Mouse (Mus musculus) small intestine, adult 2 months (tissue): ENCODE data around the gene Irf2. TPM values are rescaled to one million over a fixed set of nuclear protein-coding genes. Genes with fewer than 3 reads are reported as not detected.

Source experiments
- H3K27ac ChIP-seq: fragments of 200-500 bp; 2 replicates; pipeline ENCODE4 v1.5.1; 2012; ENCODE audit warnings: low read depth, low read length, control low read depth, inconsistent platforms; ENCODE audit not compliant: insufficient read depth
- H3K27me3 ChIP-seq: fragments of 200-500 bp; 2 replicates; pipeline ENCODE4 v1.6.1; 2012; ENCODE audit warnings: mild to moderate bottlenecking, moderate library complexity, low read length, inconsistent platforms; ENCODE audit not compliant: control insufficient read depth, insufficient read depth
- H3K36me3 ChIP-seq: fragments of 200-500 bp; 2 replicates; pipeline ENCODE4 v1.6.1; 2012; ENCODE audit warnings: mild to moderate bottlenecking, low read length, control low read depth, inconsistent platforms; ENCODE audit not compliant: control insufficient read depth, insufficient read depth
- H3K4me1 ChIP-seq: fragments of 200-500 bp; 2 replicates; pipeline ENCODE4 v1.6.1; 2012; ENCODE audit warnings: low read length, inconsistent platforms, mixed read lengths; ENCODE audit not compliant: control insufficient read depth, insufficient read depth, insufficient read length
- H3K4me3 ChIP-seq: fragments of 200-500 bp; 2 replicates; pipeline ENCODE4 v1.5.1; 2012; ENCODE audit warnings: low read depth, mild to moderate bottlenecking, control low read depth, inconsistent platforms, low read length, moderate library complexity
- CTCF ChIP-seq: fragments of 200-500 bp; IDR thresholded peaks from 2 replicates; pipeline ENCODE4 v1.5.1; 2012; ENCODE audit warnings: low read depth, mild to moderate bottlenecking, control low read depth, inconsistent platforms, low read length, moderate library complexity, mixed read lengths; ENCODE audit not compliant: insufficient replicate concordance, insufficient read length; ENCODE audit errors: extremely low read depth
- POLR2A ChIP-seq: fragments of 200-500 bp; IDR thresholded peaks from 2 replicates; pipeline ENCODE4 v1.6.1; 2012; ENCODE audit warnings: low read depth, mild to moderate bottlenecking, control low read depth, inconsistent platforms, low read length, moderate library complexity
- WGBS: fragments of 180-500 bp; shearing (Covaris S2); methylation state at CpG from one replicate; pipeline ENCODE4 v1.1.7; 2018; 5-methylcytosine and 5-hydroxymethylcytosine counted together
- polyA plus RNA-seq: library from polyadenylated mRNA; depleted of rRNA; stranded (reverse); fragments of >200 nt; gene quantifications from 2 replicates; pipeline ENCODE4 v1.2.3, GENCODE M21; 2012

The Irf2 gene
- polyA plus RNA-seq, 1 experiment: 29.6 TPM

DNA sequence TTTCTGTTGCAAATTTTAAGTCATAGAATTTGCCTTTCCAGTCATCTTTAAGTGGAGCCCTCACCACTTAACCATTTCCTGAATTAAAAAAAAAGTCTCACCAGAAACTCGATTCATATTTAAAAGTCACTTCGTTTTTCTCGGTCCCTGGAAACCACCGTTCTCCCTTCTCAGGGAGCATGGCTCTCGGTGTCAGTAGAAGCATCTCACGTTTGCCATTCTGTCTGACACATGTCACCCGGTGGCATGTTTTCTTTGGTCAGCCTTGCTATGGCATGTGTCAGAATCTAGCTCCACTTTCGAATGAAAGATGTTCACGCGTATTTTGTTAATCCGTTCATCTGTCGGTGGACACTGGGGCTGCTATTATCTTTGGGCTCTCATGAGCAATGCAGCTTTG lies 13.5 kb downstream of the Irf2 start:
- 82% methylated on average over 12 of the region's 12 CpGs for WGBS
- no peaks in the 10 kb centered on the region for H3K27me3 ChIP-seq
- TF ChIP-seq CTCF: no peak
- no peak for TF ChIP-seq POLR2A
- peaks cover 3% of the 10 kb centered on the region; the same call in 1 of the 2 replicates for H3K36me3 ChIP-seq
- no peak overlapping the region for H3K27ac ChIP-seq
- H3K4me3 ChIP-seq: no peak overlapping the region
- H3K4me1 ChIP-seq: peaks cover 11% of the 10 kb centered on the region

DNA sequence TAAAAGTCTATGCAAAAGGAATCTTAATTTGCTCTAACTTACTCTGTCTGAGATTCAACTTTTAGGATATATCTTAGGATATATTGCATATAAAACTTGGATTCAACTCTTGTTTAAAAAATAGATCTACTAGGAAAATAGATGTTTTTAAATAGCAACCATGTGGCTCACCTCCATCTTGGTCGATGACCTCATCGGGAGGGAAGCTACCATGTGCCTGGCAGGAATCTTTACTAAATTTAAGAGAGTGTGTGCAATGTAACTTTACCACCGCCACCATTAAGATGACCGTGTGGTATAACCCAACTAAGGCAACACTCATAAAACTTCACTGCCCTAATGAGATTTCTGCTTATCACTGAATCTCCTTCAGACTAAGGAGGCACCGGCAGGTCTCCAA lies 14.8 kb downstream of the Irf2 start:
- H3K36me3 ChIP-seq: peaks cover 4% of the 10 kb centered on the region; the same call in 1 of the 2 replicates

GRCm38 (mm10) chr8:46755731-46756333 lies 16.3 kb downstream of the Irf2 start:
- TF ChIP-seq CTCF (no peak), POLR2A (no peak)
- peaks cover 31% of the 10 kb centered on the region for H3K4me1 ChIP-seq
- no peak overlapping the region for H3K4me3 ChIP-seq
- no peaks in the 10 kb centered on the region for H3K27me3 ChIP-seq
- peak overlapping the region; percentile 64; the same call in 1 of the 2 replicates for H3K27ac ChIP-seq
- peaks cover 3% of the 10 kb centered on the region; the same call in 1 of the 2 replicates for H3K36me3 ChIP-seq
- 29% methylated on average over 5 of the region's 5 CpGs for WGBS

More for the DNA sequence above, 14.8 kb downstream of the Irf2 start:
- no peak for TF ChIP-seq CTCF
- TF ChIP-seq POLR2A: no peak
- 46% methylated on average over 5 of the region's 5 CpGs for WGBS
- no peaks in the 10 kb centered on the region for H3K27me3 ChIP-seq
- H3K4me3 ChIP-seq: no peak overlapping the region
- H3K27ac ChIP-seq: no peak overlapping the region
- H3K4me1 ChIP-seq: peaks cover 21% of the 10 kb centered on the region

GRCm38 (mm10) chr8:46757613-46758012 lies 18.1 kb downstream of the Irf2 start:
- Histone ChIP-seq H3K27me3 (no peaks in the 10 kb centered on the region), H3K4me1 (peaks cover 46% of the 10 kb centered on the region), H3K4me3 (no peak overlapping the region), H3K27ac (no peak overlapping the region), H3K36me3 (peaks cover 3% of the 10 kb centered on the region; the same call in 1 of the 2 replicates)
- 89% methylated on average over 9 of the region's 9 CpGs for WGBS
- TF ChIP-seq CTCF (no peak), POLR2A (no peak)

DNA sequence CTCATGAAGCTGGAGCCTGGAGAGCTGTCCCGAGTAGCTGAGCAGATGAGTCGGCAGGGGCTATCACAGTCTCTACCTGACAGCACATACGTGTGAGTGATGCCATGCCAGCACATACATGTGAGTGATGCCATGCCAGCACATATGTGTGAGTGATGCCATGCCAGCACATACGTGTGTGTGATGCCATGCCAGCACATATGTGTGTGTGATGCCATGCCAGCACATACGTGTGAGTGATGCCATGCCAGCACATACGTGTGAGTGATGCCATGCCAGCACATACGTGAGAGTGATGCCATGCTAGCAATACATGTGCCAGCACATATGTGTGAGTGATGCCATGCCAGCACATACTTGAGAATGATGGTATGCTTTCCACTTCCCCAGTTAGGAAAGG lies 18.6 kb downstream of the Irf2 start:
- H3K27me3 ChIP-seq: no peaks in the 10 kb centered on the region
- WGBS: 86% methylated on average over 7 of the region's 7 CpGs
- TF ChIP-seq POLR2A (no peak), CTCF (no peak)

GRCm38 (mm10) chr8:46758676-46759075 lies 19.1 kb downstream of the Irf2 start:
- no peak overlapping the region for H3K27ac ChIP-seq
- no peaks in the 10 kb centered on the region for H3K27me3 ChIP-seq
- no peak for TF ChIP-seq CTCF
- no peak for TF ChIP-seq POLR2A
- H3K4me3 ChIP-seq: no peak overlapping the region
- peaks cover 46% of the 10 kb centered on the region for H3K4me1 ChIP-seq
- WGBS: 16% methylated on average over 2 of the region's 2 CpGs
- H3K36me3 ChIP-seq: peaks cover 3% of the 10 kb centered on the region; the same call in 1 of the 2 replicates

More for the DNA sequence above, 18.6 kb downstream of the Irf2 start:
- Histone ChIP-seq H3K27ac (no peak overlapping the region), H3K36me3 (peaks cover 3% of the 10 kb centered on the region; the same call in 1 of the 2 replicates), H3K4me3 (no peak overlapping the region), H3K4me1 (peaks cover 47% of the 10 kb centered on the region)

DNA sequence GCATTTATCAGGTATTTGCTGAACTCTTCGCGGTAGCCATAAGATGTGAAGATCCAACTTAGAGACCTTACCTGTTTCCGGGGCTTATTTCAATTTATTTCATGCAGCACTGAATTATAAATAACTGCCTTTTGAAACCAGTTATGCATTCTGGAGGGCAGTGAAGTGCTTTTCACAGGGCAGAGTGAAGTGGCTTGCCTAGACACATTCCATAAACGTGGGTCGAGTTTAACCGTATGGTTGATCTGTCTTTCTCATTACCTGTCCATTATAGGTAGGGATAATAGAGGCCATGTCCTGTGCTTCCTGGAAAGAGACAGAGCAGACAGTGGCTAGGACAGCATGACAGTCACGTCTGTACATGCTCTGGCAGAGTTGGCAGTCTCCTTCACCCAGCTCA lies 20.0 kb downstream of the Irf2 start:
- no peak overlapping the region for H3K4me3 ChIP-seq
- no peaks in the 10 kb centered on the region for H3K27me3 ChIP-seq
- H3K4me1 ChIP-seq: peaks cover 45% of the 10 kb centered on the region
- no peak overlapping the region; the same call in 1 of the 2 replicates for H3K27ac ChIP-seq
- TF ChIP-seq POLR2A (no peak), CTCF (no peak)
- H3K36me3 ChIP-seq: peaks cover 3% of the 10 kb centered on the region; the same call in 1 of the 2 replicates
- 82% methylated on average over 7 of the region's 7 CpGs for WGBS

- Histone ChIP-seq H3K27me3 (no peaks in the 10 kb centered on the region), H3K4me1 (peaks cover 49% of the 10 kb centered on the region; the same call in 1 of the 2 replicates), H3K4me3 (no peak overlapping the region; the same call in 1 of the 2 replicates), H3K36me3 (peaks cover 3% of the 10 kb centered on the region; the same call in 1 of the 2 replicates), H3K27ac (peak overlapping the region; percentile 87)
- WGBS: 33% methylated on average over 7 of the region's 7 CpGs
- TF ChIP-seq POLR2A: no peak
- no peak for TF ChIP-seq CTCF
Observed at GRCm38 (mm10) chr8:46760701-46761100, 21.2 kb downstream of the Irf2 start.
